Mouse (Mus musculus): Measurements from ENCODE around the gene Sergef. TPM values are rescaled to one million over a fixed set of nuclear protein-coding genes. Genes with fewer than 3 reads are reported as not detected.

The Sergef gene
- polyA plus RNA-seq, 1 experiment from 2014 or later: 21.1 TPM

GRCm38 (mm10) chr7:46473141-46473540 is 166.5 kb downstream of the Sergef start:
- Histone ChIP-seq H3K4me3 (no peak overlapping the region), H3K9ac (no peak overlapping the region), H3K27me3 (replicated peaks) (no peaks in the 10 kb centered on the region), H3K36me3 (no peaks in the 10 kb centered on the region), H3K4me2 (replicated peaks) (no peak overlapping the region), H3K4me1 (no peaks in the 10 kb centered on the region), H3K9me3 (no peaks in the 10 kb centered on the region), H3K27ac (no peak overlapping the region)
- no peak for ATAC-seq (ENCODE audit: low FRiP score, low read depth)
- 48% methylated on average over 9 of the region's 9 CpGs for WGBS

- no peak overlapping the region for H3K27ac ChIP-seq
- no peaks in the 10 kb centered on the region for H3K27me3 ChIP-seq (replicated peaks)
- ATAC-seq (ENCODE audit: low FRiP score, low read depth): no peak
- H3K4me3 ChIP-seq: no peak overlapping the region
- no peak overlapping the region for H3K9ac ChIP-seq
- H3K4me2 ChIP-seq (replicated peaks): no peak overlapping the region
- H3K9me3 ChIP-seq: no peaks in the 10 kb centered on the region
- WGBS: 80% methylated on average over 7 of the region's 7 CpGs
- H3K36me3 ChIP-seq: no peaks in the 10 kb centered on the region
- H3K4me1 ChIP-seq: no peaks in the 10 kb centered on the region
These were observed 168.4 kb downstream of the Sergef start for GRCm38 (mm10) chr7:46471054-46471737.

- Histone ChIP-seq H3K36me3 (no peaks in the 10 kb centered on the region), H3K4me1 (no peaks in the 10 kb centered on the region), H3K9me3 (no peaks in the 10 kb centered on the region), H3K27me3 (replicated peaks) (no peaks in the 10 kb centered on the region), H3K4me2 (replicated peaks) (no peak overlapping the region), H3K9ac (no peak overlapping the region), H3K4me3 (no peak overlapping the region), H3K27ac (no peak overlapping the region)
- WGBS: 89% methylated on average over 3 of the region's 3 CpGs
- ATAC-seq (ENCODE audit: low FRiP score, low read depth): no peak
These were observed 170.1 kb downstream of the Sergef start for GRCm38 (mm10) chr7:46469542-46469941.

- no peaks in the 10 kb centered on the region for H3K27me3 ChIP-seq (replicated peaks)
- no peak overlapping the region for H3K4me3 ChIP-seq
- ATAC-seq (ENCODE audit: low FRiP score, low read depth): no peak
- no peak overlapping the region for H3K4me2 ChIP-seq (replicated peaks)
- no peaks in the 10 kb centered on the region for H3K9me3 ChIP-seq
- H3K36me3 ChIP-seq: no peaks in the 10 kb centered on the region
- no peaks in the 10 kb centered on the region for H3K4me1 ChIP-seq
- no peak overlapping the region for H3K27ac ChIP-seq
- WGBS: 76% methylated on average over 7 of the region's 7 CpGs
- H3K9ac ChIP-seq: no peak overlapping the region
These were observed 173.1 kb downstream of the Sergef start for GRCm38 (mm10) chr7:46466422-46466981.

GRCm38 (mm10) chr7:46463136-46463535 is 176.5 kb downstream of the Sergef start:
- Histone ChIP-seq H3K27me3 (replicated peaks) (no peaks in the 10 kb centered on the region), H3K9me3 (no peaks in the 10 kb centered on the region), H3K27ac (no peak overlapping the region), H3K4me3 (no peak overlapping the region), H3K9ac (no peak overlapping the region), H3K4me2 (replicated peaks) (no peak overlapping the region), H3K4me1 (0 out of 2 replicates have a peak, but pooled peaks cover 2% of the 10 kb centered on the region), H3K36me3 (no peaks in the 10 kb centered on the region)
- WGBS: 80% methylated on average over 8 of the region's 8 CpGs
- ATAC-seq (ENCODE audit: low FRiP score, low read depth): no peak

- no peak for ATAC-seq (ENCODE audit: low FRiP score, low read depth)
- H3K4me2 ChIP-seq (replicated peaks): no peak overlapping the region
- 76% methylated on average over 8 of the region's 8 CpGs for WGBS
- H3K9ac ChIP-seq: no peak overlapping the region
- H3K27ac ChIP-seq: no peak overlapping the region
- H3K27me3 ChIP-seq (replicated peaks): no peaks in the 10 kb centered on the region
- H3K9me3 ChIP-seq: no peaks in the 10 kb centered on the region
- no peak overlapping the region for H3K4me3 ChIP-seq
- H3K36me3 ChIP-seq: no peaks in the 10 kb centered on the region
- 0 out of 2 replicates have a peak, but pooled peaks cover 2% of the 10 kb centered on the region for H3K4me1 ChIP-seq
These were observed 177.3 kb downstream of the Sergef start for GRCm38 (mm10) chr7:46462287-46462686.

GRCm38 (mm10) chr7:46459605-46460245 is 179.9 kb downstream of the Sergef start:
- Histone ChIP-seq H3K4me1 (0 out of 2 replicates have a peak, but pooled peaks cover 2% of the 10 kb centered on the region), H3K27ac (no peak overlapping the region), H3K4me3 (no peak overlapping the region), H3K9ac (no peak overlapping the region), H3K36me3 (no peaks in the 10 kb centered on the region), H3K4me2 (replicated peaks) (no peak overlapping the region), H3K9me3 (0 out of 2 replicates have a peak, but pooled peaks cover 3% of the 10 kb centered on the region), H3K27me3 (replicated peaks) (no peaks in the 10 kb centered on the region)
- 85% methylated on average over 9 of the region's 9 CpGs for WGBS
- ATAC-seq (ENCODE audit: low FRiP score, low read depth): 0 out of 2 replicates have a peak, but pooled peaks have one; percentile 4

GRCm38 (mm10) chr7:46459200-46459599 is 180.4 kb downstream of the Sergef start:
- ATAC-seq (ENCODE audit: low FRiP score, low read depth): peak; percentile 44; the same call in 1 of the 2 replicates
- H3K27ac ChIP-seq: no peak overlapping the region

GRCm38 (mm10) chr7:46457889-46458288 is 181.7 kb downstream of the Sergef start:
- H3K4me3 ChIP-seq: no peak overlapping the region
- no peak for ATAC-seq (ENCODE audit: low FRiP score, low read depth)
- H3K4me1 ChIP-seq: peaks cover 15% of the 10 kb centered on the region
- H3K27ac ChIP-seq: no peak overlapping the region
- H3K36me3 ChIP-seq: no peaks in the 10 kb centered on the region
- WGBS: 80% methylated on average over 3 of the region's 3 CpGs
- no peaks in the 10 kb centered on the region for H3K27me3 ChIP-seq (replicated peaks)
- H3K9ac ChIP-seq: no peak overlapping the region
- no peak overlapping the region for H3K4me2 ChIP-seq (replicated peaks)
- H3K9me3 ChIP-seq: 0 out of 2 replicates have a peak, but pooled peaks cover 3% of the 10 kb centered on the region

More at GRCm38 (mm10) chr7:46459200-46459599, 180.4 kb downstream of the Sergef start:
- Histone ChIP-seq H3K36me3 (no peaks in the 10 kb centered on the region), H3K4me1 (peaks cover 7% of the 10 kb centered on the region), H3K9ac (no peak overlapping the region), H3K27me3 (replicated peaks) (no peaks in the 10 kb centered on the region), H3K4me3 (no peak overlapping the region), H3K4me2 (replicated peaks) (no peak overlapping the region), H3K9me3 (0 out of 2 replicates have a peak, but pooled peaks cover 3% of the 10 kb centered on the region)
- 79% methylated on average over 2 of the region's 2 CpGs for WGBS

GRCm38 (mm10) chr7:46453930-46454679 is 185.5 kb downstream of the Sergef start:
- 0 out of 2 replicates have a peak overlapping the region, but pooled peaks have one; percentile 27 for H3K27ac ChIP-seq
- peak; percentile 82 for ATAC-seq (ENCODE audit: low FRiP score, low read depth)
- H3K9ac ChIP-seq: no peak overlapping the region
- H3K27me3 ChIP-seq (replicated peaks): no peaks in the 10 kb centered on the region
- WGBS: 13% methylated on average over 10 of the region's 10 CpGs
- H3K4me3 ChIP-seq: no peak overlapping the region
- H3K4me2 ChIP-seq (replicated peaks): no peak overlapping the region
- H3K36me3 ChIP-seq: no peaks in the 10 kb centered on the region
- H3K4me1 ChIP-seq: peaks cover 20% of the 10 kb centered on the region
- 0 out of 2 replicates have a peak, but pooled peaks cover 3% of the 10 kb centered on the region for H3K9me3 ChIP-seq

GRCm38 (mm10) chr7:46448922-46449645 is 190.5 kb downstream of the Sergef start:
- Histone ChIP-seq H3K27ac (no peak overlapping the region), H3K9ac (no peak overlapping the region), H3K36me3 (no peaks in the 10 kb centered on the region), H3K27me3 (replicated peaks) (no peaks in the 10 kb centered on the region), H3K4me1 (peaks cover 17% of the 10 kb centered on the region), H3K4me3 (no peak overlapping the region), H3K9me3 (no peaks in the 10 kb centered on the region), H3K4me2 (replicated peaks) (no peak overlapping the region)
- 49% methylated on average over 6 of the region's 6 CpGs for WGBS
- no peak for ATAC-seq (ENCODE audit: low FRiP score, low read depth)
